Comparison of ENCODE assay signal across 19 mouse cellular contexts in genomic region chr9:14061840-14062239, GRCm38 (mm10).
DNase-seq lines count a peak whose midpoint lies in the region; ATAC-seq and TF ChIP-seq lines count a peak whose summit lies in the region.
"Had no signal": no experiment of that assay in that cellular context is flagged by ENCODE, and none has a peak within 500 bp of the region (broad histone marks: within the 10 kb centered on the region; RNA-seq: fewer than 3 reads in every experiment).

No protein-coding gene starts in this region.

- H3K27ac ChIP-seq in kidney, adult 2 months (ENCODE audit: insufficient read depth, low read depth, low read length): no peak overlapping the region
- H3K27ac ChIP-seq in kidney, embryonic 16.5 days (ENCODE audit: low read length): no peak overlapping the region
- H3K27ac ChIP-seq: heart, adult 2 months; hindbrain, embryonic 14.5 days; intestine, embryonic 15.5 days; limb, embryonic 12.5 days; liver, embryonic 15.5 days; neural tube, embryonic 13.5 days had no signal

- no peaks in the 10 kb centered on the region for H3K36me3 ChIP-seq in kidney, adult 2 months (ENCODE audit: control insufficient read depth, insufficient read depth, low read length)
- H3K36me3 ChIP-seq in kidney, embryonic 16.5 days (ENCODE audit: insufficient read depth, low read length): no peaks in the 10 kb centered on the region
- H3K36me3 ChIP-seq: intestine, embryonic 15.5 days; limb, embryonic 12.5 days; liver, embryonic 15.5 days; neural tube, embryonic 13.5 days had no signal

- no peak overlapping the region for H3K4me3 ChIP-seq in kidney, adult 2 months (ENCODE audit: insufficient read depth, low read depth, low read length)
- H3K4me3 ChIP-seq in kidney, embryonic 16.5 days (ENCODE audit: low read length): no peak overlapping the region
- H3K4me3 ChIP-seq: heart, adult 2 months; intestine, embryonic 15.5 days; limb, embryonic 12.5 days; liver, embryonic 15.5 days; neural tube, embryonic 13.5 days had no signal

- TF ChIP-seq POLR2A in kidney, adult 2 months (IDR thresholded peaks at IDR 0.05; ENCODE audit: low read depth, low read length): no peak

- H3K9ac ChIP-seq in kidney, embryonic 16.5 days (replicated peaks; ENCODE audit: low read length): no peak overlapping the region
- H3K9ac ChIP-seq: hindbrain, embryonic 14.5 days; intestine, embryonic 15.5 days; limb, embryonic 12.5 days; liver, embryonic 15.5 days; neural tube, embryonic 13.5 days had no signal

- H3K27me3 ChIP-seq in kidney, adult 2 months (replicated peaks; ENCODE audit: control insufficient read depth, insufficient read depth, low read length): no peaks in the 10 kb centered on the region
- H3K27me3 ChIP-seq in kidney, embryonic 16.5 days (ENCODE audit: insufficient read depth, low read length): no peaks in the 10 kb centered on the region
- H3K27me3 ChIP-seq: intestine, embryonic 15.5 days; limb, embryonic 12.5 days; liver, embryonic 15.5 days; neural tube, embryonic 13.5 days had no signal

- peaks cover 5% of the 10 kb centered on the region; the same call in 1 of the 2 replicates for H3K9me3 ChIP-seq in kidney, embryonic 16.5 days (ENCODE audit: low read length)
- H3K9me3 ChIP-seq: intestine, embryonic 15.5 days; liver, embryonic 15.5 days had no signal

- ATAC-seq in kidney, embryonic 16.5 days (ENCODE audit: low FRiP score, low TSS enrichment): no peak; the same call in 1 of the 2 replicates
- ATAC-seq in erythroblast, adult 5-6 weeks (replicated peaks; ENCODE audit: low FRiP score, poor library complexity, severe bottlenecking): no peak
- ATAC-seq: forebrain, embryonic 14.5 days; intestine, embryonic 15.5 days; lung, postnatal 0 days had no signal

- WGBS in kidney, adult 2 months: 46% methylated on average over 9 of the region's 9 CpGs
- WGBS in kidney, embryonic 16.5 days: 68% methylated on average over 9 of the region's 9 CpGs

- no peak overlapping the region for H3K4me2 ChIP-seq in kidney, embryonic 16.5 days (replicated peaks; ENCODE audit: low read depth, low read length)
- H3K4me2 ChIP-seq: hindbrain, embryonic 14.5 days; intestine, embryonic 15.5 days; limb, embryonic 12.5 days; liver, embryonic 15.5 days; neural tube, embryonic 13.5 days had no signal

- DNase-seq in adrenal gland, adult 2 months: peak; percentile 64
- no peak for DNase-seq in adrenal gland, postnatal 4 days (ENCODE audit: low spot score in 2 of 2)
- DNase-seq in kidney, adult 2 months: peak; percentile 69
- DNase-seq in kidney, postnatal 14 days: peak; percentile 49
- no peak for DNase-seq in spleen, postnatal 36 days (ENCODE audit: low spot score in 2 of 2)
- DNase-seq in cerebellum, adult 9-11 months: no peak
- DNase-seq: cerebellum, adult 8-10 months; heart, adult 2 months; heart, postnatal 10 days; layer of hippocampus, adult 9-11 months had no signal

- H3K4me1 ChIP-seq in kidney, adult 2 months (ENCODE audit: control insufficient read depth, insufficient read depth, low read length): peaks cover 2% of the 10 kb centered on the region; the same call in 1 of the 2 replicates
- H3K4me1 ChIP-seq in kidney, embryonic 16.5 days (ENCODE audit: insufficient read depth, low read length): peaks cover 6% of the 10 kb centered on the region
- H3K4me1 ChIP-seq: liver, embryonic 15.5 days had no signal

- TF ChIP-seq CTCF in kidney, adult 2 months (conservative IDR thresholded peaks at IDR 0.05; ENCODE audit: insufficient read depth, insufficient read length, low read depth, low read length): no peak

Comparison
In these comparisons a context has a peak if more than half of its experiments do, and no peak if none do; other contexts are left out.
1. DNase-seq: peak in adrenal gland, adult 2 months (single experiment), kidney, adult 2 months (single experiment) and kidney, postnatal 14 days (single experiment); none in adrenal gland, postnatal 4 days (0 of 2), spleen, postnatal 36 days (0 of 2) and cerebellum, adult 9-11 months (single experiment).